Mouse (Mus musculus) limb, embryonic 14.5 days (tissue): ENCODE measurements around the gene Setd2. TPM values are rescaled to one million over a fixed set of nuclear protein-coding genes. Genes with fewer than 3 reads are reported as not detected.

Experiments used
- ATAC-seq: fragments of 200-750 bp; cut with Nextera tagmentation; 2 replicates; pipeline ENCODE4 v1.8.0; 2017; ENCODE audit warnings: low read depth, moderate number of reproducible peaks, moderate TSS enrichment; ENCODE audit not compliant: low FRiP score
- DNase-seq: peaks from one replicate; pipeline ENCODE4 v3.0.0-alpha.2; 2015; ENCODE audit warnings: low spot score
- H3K27ac ChIP-seq: fragments of 300-500 bp; sonication (generic); replicated peaks from 2 replicates; pipeline ENCODE4 v1.5.1; 2014; ENCODE audit warnings: low read depth, mild to moderate bottlenecking, low read length, moderate library complexity, mixed read lengths
- H3K27me3 ChIP-seq: fragments of 300-500 bp; sonication (generic); 2 replicates; pipeline ENCODE4 v1.6.1; 2014; ENCODE audit warnings: low read length, mixed read lengths; ENCODE audit not compliant: control insufficient read depth, insufficient read depth
- H3K36me3 ChIP-seq: fragments of 300-500 bp; sonication (generic); 2 replicates; pipeline ENCODE4 v1.6.1; 2014; ENCODE audit warnings: mild to moderate bottlenecking, low read length, moderate library complexity, mixed read lengths; ENCODE audit not compliant: control insufficient read depth, insufficient read depth
- H3K4me1 ChIP-seq: fragments of 300-500 bp; sonication (generic); 2 replicates; pipeline ENCODE4 v1.6.1; 2014; ENCODE audit warnings: antibody characterized with exemption, low read length, mixed read lengths; ENCODE audit not compliant: control insufficient read depth, insufficient read depth
- H3K4me2 ChIP-seq: fragments of 300-500 bp; sonication (generic); replicated peaks from 2 replicates; pipeline ENCODE4 v1.6.1; 2014; ENCODE audit warnings: low read depth, mild to moderate bottlenecking, low read length, moderate library complexity; ENCODE audit not compliant: severe bottlenecking
- H3K4me3 ChIP-seq: fragments of 300-500 bp; sonication (generic); replicated peaks from 2 replicates; pipeline ENCODE4 v1.5.1; 2014; ENCODE audit warnings: low read length
- H3K9ac ChIP-seq: fragments of 300-500 bp; sonication (generic); 2 replicates; pipeline ENCODE4 v1.6.1; 2014; ENCODE audit warnings: mild to moderate bottlenecking, low read depth, low read length, moderate library complexity; ENCODE audit not compliant: severe bottlenecking
- H3K9me3 ChIP-seq: fragments of 300-500 bp; sonication (generic); 2 replicates; pipeline ENCODE4 v1.6.1; 2016; ENCODE audit warnings: low read length; ENCODE audit not compliant: control insufficient read depth
- POLR2A ChIP-seq: fragments of 200-500 bp; IDR thresholded peaks from 2 replicates; pipeline ENCODE4 v1.8.0; 2012; ENCODE audit warnings: inconsistent platforms, mild to moderate bottlenecking, moderate library complexity, borderline replicate concordance; ENCODE audit not compliant: insufficient read depth, insufficient read length; ENCODE audit errors: extremely low read depth
- WGBS: fragments of 180-500 bp; shearing (Covaris S2); extraction: QIAGEN DNeasy Blood & Tissue Kit; methylation state at CpG from one replicate; pipeline ENCODE4 v1.1.7; 2014; 5-methylcytosine and 5-hydroxymethylcytosine counted together
- polyA plus RNA-seq, 2 experiments: library from polyadenylated mRNA; depleted of rRNA in 1 of 2; stranded (reverse) in 1 of 2; unstranded in 1 of 2; fragments of >200 nt; fragmentation: Nextera tagmentation in 1 of 2; extraction: Ambion mirVana in 1 of 2; gene quantifications; 2 replicates each; pipeline versions ENCODE4 v1.2.1 to v1.2.3; 2012 to 2014

Gene Setd2
- polyA plus RNA-seq, 2 experiments: 52.7 to 86.5 TPM

DNA sequence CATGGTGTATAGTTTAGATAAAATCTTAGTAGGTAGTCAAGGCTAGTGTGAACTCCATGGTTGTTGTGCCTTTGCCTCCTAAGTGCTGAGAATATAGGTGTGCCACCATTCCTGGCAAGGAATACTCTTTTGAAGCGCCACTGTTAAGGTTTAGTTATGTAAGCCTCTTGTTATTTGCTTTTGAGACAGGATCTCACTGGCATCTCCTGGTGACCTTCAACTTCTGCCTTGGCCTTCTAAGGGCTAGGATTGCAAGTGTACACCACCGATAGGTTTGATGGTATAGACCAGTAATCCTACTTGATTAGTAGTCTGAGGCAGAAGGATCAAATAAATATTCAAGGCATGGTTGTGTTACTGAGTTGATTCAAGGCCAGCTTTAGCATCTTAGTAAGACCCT is 4.2 kb downstream of the Setd2 start:
- H3K4me3 ChIP-seq: no peak overlapping the region
- H3K27ac ChIP-seq: no peak overlapping the region
- ATAC-seq (no peak), DNase-seq (no peak)
- H3K27me3 ChIP-seq: no peaks in the 10 kb centered on the region
- H3K9me3 ChIP-seq: no peaks in the 10 kb centered on the region
- peaks cover 19% of the 10 kb centered on the region for H3K4me1 ChIP-seq
- no peak overlapping the region for H3K9ac ChIP-seq
- H3K4me2 ChIP-seq: no peak overlapping the region
- 92% methylated on average over 2 of the region's 2 CpGs for WGBS
- TF ChIP-seq POLR2A: no peak
- peaks cover 5% of the 10 kb centered on the region; the same call in 1 of the 2 replicates for H3K36me3 ChIP-seq

GRCm38 (mm10) chr9:110538511-110538910 is 6.1 kb downstream of the Setd2 start:
- no peak overlapping the region for H3K4me2 ChIP-seq
- no peaks in the 10 kb centered on the region for H3K9me3 ChIP-seq
- H3K36me3 ChIP-seq: peaks cover 5% of the 10 kb centered on the region; the same call in 1 of the 2 replicates
- H3K27me3 ChIP-seq: no peaks in the 10 kb centered on the region
- H3K4me1 ChIP-seq: peaks cover 19% of the 10 kb centered on the region
- no peak overlapping the region for H3K4me3 ChIP-seq
- H3K27ac ChIP-seq: no peak overlapping the region
- ATAC-seq (no peak), DNase-seq (no peak)
- no peak for TF ChIP-seq POLR2A
- H3K9ac ChIP-seq: no peak overlapping the region

- no peak for TF ChIP-seq POLR2A
- ATAC-seq (no peak), DNase-seq (no peak)
- no peaks in the 10 kb centered on the region for H3K4me1 ChIP-seq
- H3K9ac ChIP-seq: no peak overlapping the region
- peaks cover 8% of the 10 kb centered on the region for H3K36me3 ChIP-seq
- WGBS: 85% methylated on average over 4 of the region's 4 CpGs
- no peak overlapping the region for H3K27ac ChIP-seq
- no peak overlapping the region for H3K4me2 ChIP-seq
- H3K9me3 ChIP-seq: no peaks in the 10 kb centered on the region
- H3K4me3 ChIP-seq: no peak overlapping the region
- no peaks in the 10 kb centered on the region for H3K27me3 ChIP-seq
Measured at GRCm38 (mm10) chr9:110541988-110542387, 9.6 kb downstream of the Setd2 start.

GRCm38 (mm10) chr9:110548261-110548660 is 15.9 kb downstream of the Setd2 start:
- Histone ChIP-seq H3K9me3 (no peaks in the 10 kb centered on the region), H3K27me3 (no peaks in the 10 kb centered on the region), H3K27ac (no peak overlapping the region), H3K4me2 (no peak overlapping the region), H3K4me3 (no peak overlapping the region), H3K9ac (no peak overlapping the region), H3K36me3 (peaks cover 62% of the 10 kb centered on the region), H3K4me1 (no peaks in the 10 kb centered on the region)
- DNase-seq: no peak
- WGBS: 98% methylated on average over 19 of the region's 19 CpGs
- ATAC-seq: no peak
- TF ChIP-seq POLR2A: no peak

- H3K4me3 ChIP-seq: no peak overlapping the region
- H3K4me2 ChIP-seq: no peak overlapping the region
- no peaks in the 10 kb centered on the region for H3K9me3 ChIP-seq
- H3K9ac ChIP-seq: no peak overlapping the region
- peaks cover 83% of the 10 kb centered on the region for H3K36me3 ChIP-seq
- no peak for DNase-seq
- no peaks in the 10 kb centered on the region for H3K4me1 ChIP-seq
- no peaks in the 10 kb centered on the region for H3K27me3 ChIP-seq
- no peak overlapping the region for H3K27ac ChIP-seq
- TF ChIP-seq POLR2A: no peak
- ATAC-seq: no peak
Measured at GRCm38 (mm10) chr9:110568309-110568708, 35.9 kb downstream of the Setd2 start.

- TF ChIP-seq POLR2A: no peak
- peaks cover 52% of the 10 kb centered on the region for H3K36me3 ChIP-seq
- H3K9ac ChIP-seq: no peak overlapping the region
- H3K4me2 ChIP-seq: no peak overlapping the region
- H3K9me3 ChIP-seq: no peaks in the 10 kb centered on the region
- no peak for ATAC-seq
- WGBS: 85% methylated on average over 2 of the region's 2 CpGs
- H3K27me3 ChIP-seq: no peaks in the 10 kb centered on the region
- DNase-seq: no peak
- H3K27ac ChIP-seq: no peak overlapping the region
- H3K4me3 ChIP-seq: no peak overlapping the region
- no peaks in the 10 kb centered on the region for H3K4me1 ChIP-seq
Measured at GRCm38 (mm10) chr9:110582161-110582560, 49.8 kb downstream of the Setd2 start.
